Mouse (Mus musculus): ENCODE measurements around the gene Pld4. TPM values are rescaled to one million over a fixed set of nuclear protein-coding genes. Genes with fewer than 3 reads are reported as not detected.

The Pld4 gene
- polyA plus RNA-seq (2012; rRNA removed), result 8.9 and 14.4 TPM in 2 replicates

DNA sequence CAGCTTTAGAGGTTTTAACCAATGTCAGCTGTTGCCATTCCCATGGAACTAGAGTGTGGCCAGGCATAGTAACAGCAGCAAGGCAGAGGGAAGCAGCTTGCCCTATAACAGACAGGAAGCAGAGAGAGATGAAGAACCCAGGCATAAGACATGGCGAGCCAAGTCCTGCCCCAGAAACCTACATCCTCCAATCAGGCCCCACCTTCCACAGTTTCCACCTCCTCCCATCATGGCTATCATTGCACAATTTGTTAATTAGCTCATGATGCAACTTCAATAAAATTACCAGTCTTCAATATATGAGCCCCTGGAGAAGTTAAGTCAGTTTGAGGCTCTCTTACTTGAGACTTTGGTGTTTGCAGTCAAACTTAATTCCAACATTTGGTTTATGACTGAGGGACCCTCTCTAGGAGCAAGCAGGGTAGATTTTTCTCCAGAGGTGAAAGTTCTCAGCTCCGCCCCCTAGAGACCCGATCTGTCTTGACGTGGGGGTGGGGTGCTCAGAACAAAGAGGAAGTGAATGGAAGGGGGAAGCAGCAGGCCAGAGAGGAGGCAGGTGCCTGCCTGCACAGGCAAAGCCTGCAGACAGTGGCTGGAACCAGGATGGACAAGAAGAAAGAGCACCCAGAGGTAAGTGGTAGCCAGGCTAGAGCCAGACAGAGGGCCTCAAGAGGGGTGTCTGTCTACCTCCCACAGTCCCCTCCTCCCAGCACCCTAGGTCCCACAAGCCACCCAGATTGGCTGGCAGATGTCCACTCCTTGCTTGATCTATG lies at the start of gene Pld4:
TSS of gene Pld4 (plus strand) at position 502 of the 773 bp plus-strand sequence.

DNA sequence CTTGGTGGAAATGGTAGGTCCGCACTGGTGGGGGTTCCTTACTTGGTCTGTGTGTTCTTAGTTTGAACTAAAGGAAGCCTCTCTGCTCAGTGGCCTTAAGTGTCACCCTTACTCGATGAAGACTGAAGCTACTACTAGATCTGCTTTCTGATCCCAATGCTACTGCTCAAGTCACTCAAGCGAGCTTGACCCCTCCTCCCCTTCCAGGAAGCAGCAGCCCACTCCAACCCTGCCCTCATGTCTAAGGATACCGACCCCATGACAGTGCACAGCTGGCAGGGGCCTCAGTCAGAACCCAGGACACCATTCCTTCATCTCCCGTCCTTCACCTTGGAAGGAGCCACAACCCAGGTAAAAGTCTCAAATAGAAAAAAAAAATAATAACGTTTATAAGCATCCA lies 40.2 kb upstream of the Pld4 start, which contains the start of gene Cep170b:
TSS of gene Cep170b (plus strand) at position 240 of the 400 bp plus-strand sequence.

DNA sequence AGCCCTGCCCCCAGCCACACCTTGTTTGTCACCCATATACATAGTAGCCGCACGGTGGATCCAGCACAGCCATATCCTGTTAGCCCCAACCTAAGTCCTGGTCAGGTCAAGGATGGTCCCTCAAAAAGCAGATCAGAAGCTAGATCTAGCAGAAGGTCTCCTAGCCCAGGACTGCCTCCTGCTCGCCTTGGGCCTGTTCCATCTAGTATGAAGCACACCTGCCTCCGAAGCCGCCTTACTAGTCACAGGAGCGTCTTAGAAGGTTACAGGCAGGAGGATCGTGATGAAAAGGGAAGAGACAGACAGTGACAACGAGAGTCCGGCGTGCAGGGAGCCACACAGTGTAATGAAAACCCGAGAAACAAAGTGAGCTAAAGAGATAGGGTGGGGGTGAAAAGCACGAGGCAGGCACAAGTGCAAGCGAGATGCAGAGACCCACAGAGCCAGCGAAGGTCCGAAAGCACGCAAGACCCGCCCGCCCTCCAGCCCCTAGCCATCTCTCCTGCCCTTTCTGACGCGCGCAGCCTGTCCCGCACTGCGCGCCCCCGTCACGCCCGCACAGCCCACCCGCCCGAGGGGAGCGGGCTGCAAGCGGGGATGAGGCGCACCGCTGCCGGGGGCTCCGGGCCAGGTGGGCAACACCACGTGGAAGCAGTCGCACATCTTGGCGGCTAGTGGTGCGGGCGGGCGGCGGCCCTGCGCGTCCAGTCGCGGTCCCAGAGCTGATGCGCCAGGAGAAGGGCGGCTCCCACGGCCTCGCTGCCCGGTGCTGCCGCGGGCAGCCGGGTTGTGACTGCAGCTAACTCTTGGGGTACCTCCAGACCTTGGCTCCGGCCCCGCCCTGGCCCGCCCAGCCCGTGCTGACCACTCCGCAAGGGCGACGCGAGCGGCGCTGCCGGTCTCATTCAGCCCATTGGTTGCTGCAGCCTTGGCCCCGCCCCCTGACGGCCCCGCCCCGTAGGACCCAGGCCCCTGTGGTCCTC lies 41.7 kb downstream of the Pld4 start, which contains the start of gene Ahnak2:
TSS of gene Ahnak2 (minus strand) at position 794 of the 983 bp plus-strand sequence.

DNA sequence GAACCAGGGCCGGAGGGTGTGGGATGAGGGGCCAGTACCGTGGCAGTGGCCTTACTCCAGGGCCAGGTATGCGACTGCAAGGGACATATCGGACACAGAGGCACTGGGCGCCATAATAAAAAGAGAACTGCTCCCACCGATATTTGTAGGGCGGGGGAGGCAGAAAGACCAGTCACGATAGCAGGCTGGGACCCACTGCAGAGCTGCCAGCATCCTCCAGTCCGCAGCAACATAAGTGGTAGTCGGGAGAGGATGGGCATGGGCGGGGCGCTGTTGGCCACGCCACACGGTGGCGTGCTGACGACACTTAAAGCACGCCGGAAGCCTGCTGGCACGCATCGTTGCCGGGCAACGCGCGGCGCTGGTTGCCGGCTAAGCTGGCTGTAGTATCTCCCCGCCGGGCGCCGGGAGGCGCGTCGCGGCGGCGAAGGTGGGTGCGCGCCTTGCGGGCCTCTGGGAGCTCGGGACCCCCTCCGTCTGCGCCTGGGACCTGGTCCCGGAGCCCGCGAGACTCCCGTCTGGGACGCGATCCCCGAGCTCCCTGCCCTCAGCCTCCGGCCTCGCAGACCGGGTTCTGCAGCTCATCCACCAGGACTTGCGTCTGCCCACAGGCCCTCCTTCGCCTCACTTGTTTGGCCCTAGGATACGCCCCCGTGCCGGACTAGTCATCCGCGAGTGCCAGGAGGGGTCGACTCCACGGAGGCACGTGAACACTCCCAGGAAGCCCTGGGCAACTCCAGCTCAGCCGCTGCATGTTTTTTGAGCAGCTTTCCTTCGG lies 48.3 kb downstream of the Pld4 start, which contains the start of gene Clba1:
TSS of gene Clba1 (plus strand) at position 351 of the 778 bp plus-strand sequence.

Other genes starting within 250 kb of the Pld4 start
- 0.01 and 0.02 TPM in 2 replicates for gene Tmem179, start 243.9 kb upstream of the Pld4 start, polyA plus RNA-seq (2012; rRNA removed)
- gene Inf2, start 171.9 kb upstream of the Pld4 start, polyA plus RNA-seq (2012; rRNA removed), result 4.9 and 5.9 TPM in 2 replicates
- gene Adssl1, start 140.6 kb upstream of the Pld4 start, polyA plus RNA-seq (2012; rRNA removed), result 4.8 and 6.0 TPM in 2 replicates
- gene Siva1, start 116.0 kb upstream of the Pld4 start, polyA plus RNA-seq (2012; rRNA removed), result 71.8 and 74.1 TPM in 2 replicates
- gene Akt1, start 85.8 kb upstream of the Pld4 start, polyA plus RNA-seq (2012; rRNA removed), result 34.6 and 41.3 TPM in 2 replicates
- 0.46 and 0.80 TPM in 2 replicates for gene Zbtb42, start 81.8 kb upstream of the Pld4 start, polyA plus RNA-seq (2012; rRNA removed)
- gene Cep170b, start 40.2 kb upstream of the Pld4 start, polyA plus RNA-seq (2012; rRNA removed), result 3.4 TPM in 2 replicates
- gene Ahnak2, start 42.0 kb downstream of the Pld4 start, polyA plus RNA-seq (2012; rRNA removed), result 0.06 and 0.15 TPM in 2 replicates
- gene Clba1, start 48.3 kb downstream of the Pld4 start, polyA plus RNA-seq (2012; rRNA removed), result 0.16 and 0.19 TPM in 2 replicates
- gene Cdca4, start 68.8 kb downstream of the Pld4 start, polyA plus RNA-seq (2012; rRNA removed), result 37.9 and 43.0 TPM in 2 replicates
- 0.27 and 0.40 TPM in 2 replicates for gene Gpr132, start 107.6 kb downstream of the Pld4 start, polyA plus RNA-seq (2012; rRNA removed)
- 0.26 and 0.30 TPM in 2 replicates for gene Jag2, start 169.1 kb downstream of the Pld4 start, polyA plus RNA-seq (2012; rRNA removed)
- gene Nudt14, start 181.5 kb downstream of the Pld4 start, polyA plus RNA-seq (2012; rRNA removed), result 6.9 and 7.9 TPM in 2 replicates
- 3.4 and 5.0 TPM in 2 replicates for gene Btbd6, start 215.8 kb downstream of the Pld4 start, polyA plus RNA-seq (2012; rRNA removed)
- 31.0 and 33.3 TPM in 2 replicates for gene Brf1, start 240.0 kb downstream of the Pld4 start, polyA plus RNA-seq (2012; rRNA removed)